Mouse (Mus musculus) cortical plate, adult 2 months (tissue): ENCODE data around the gene Nudt16l1.

Source experiments
- CTCF ChIP-seq: fragments of 200-500 bp; IDR thresholded peaks from 2 replicates; pipeline ENCODE4 v1.5.1; 2011; ENCODE audit warnings: mild to moderate bottlenecking, control low read depth, low read length; ENCODE audit not compliant: insufficient read depth; ENCODE audit errors: extremely low read depth
- POLR2A ChIP-seq: fragments of 200-500 bp; IDR thresholded peaks from 2 replicates; pipeline ENCODE4 v1.6.1; 2011; ENCODE audit warnings: mild to moderate bottlenecking, low read length, control low read depth; ENCODE audit not compliant: insufficient read depth; ENCODE audit errors: extremely low read depth

- TF ChIP-seq POLR2A (no peak), CTCF (no peak)
Measured at GRCm38 (mm10) chr16:4928474-4928873, 10.1 kb upstream of the Nudt16l1 start.
